30 mouse cellular contexts compared by ENCODE assay signal in genomic region chr9:70731079-70731478, GRCm38 (mm10). TPM values are rescaled to one million over a fixed set of nuclear protein-coding genes. Genes with fewer than 3 reads are reported as not detected.
DNase-seq lines count a peak whose midpoint lies in the region; ATAC-seq and TF ChIP-seq lines count a peak whose summit lies in the region.
"Had no signal": no experiment of that assay in that cellular context is flagged by ENCODE, and none has a peak within 500 bp of the region (broad histone marks: within the 10 kb centered on the region; RNA-seq: fewer than 3 reads in every experiment).

No protein-coding gene starts in this region.

- H3K27me3 ChIP-seq in MEL (ENCODE audit: control insufficient read depth in 1 of 2, insufficient read depth in 2 of 2, low read length in 2 of 2) (no peaks in the 10 kb centered on the region), myocyte (ENCODE audit: control insufficient read depth, insufficient read depth, insufficient read length) (no peaks in the 10 kb centered on the region)
- H3K27me3 ChIP-seq: embryonic facial prominence, embryonic 15.5 days; forebrain, embryonic 12.5 days; heart, embryonic 13.5 days; limb, embryonic 15.5 days; liver, embryonic 13.5 days; megakaryocyte, embryonic 14.5 days; midbrain, embryonic 12.5 days; neural tube, embryonic 13.5 days; Patski had no signal

- no peak overlapping the region for H3K27ac ChIP-seq in MEL (ENCODE audit: control insufficient read depth, low read depth, low read length)
- H3K27ac ChIP-seq: embryonic facial prominence, embryonic 10.5 days; embryonic facial prominence, embryonic 15.5 days; forebrain, embryonic 12.5 days; heart, embryonic 13.5 days; limb, embryonic 10.5 days; limb, embryonic 15.5 days; midbrain, embryonic 12.5 days; neural tube, embryonic 13.5 days had no signal

- no peak overlapping the region for H3K9ac ChIP-seq in MEL (ENCODE audit: control insufficient read depth, low read depth, low read length, poor library complexity, severe bottlenecking)
- H3K9ac ChIP-seq: embryonic facial prominence, embryonic 15.5 days; forebrain, embryonic 12.5 days; forebrain, postnatal 0 days; heart, embryonic 13.5 days; limb, embryonic 15.5 days; liver, embryonic 13.5 days; midbrain, embryonic 12.5 days; neural tube, embryonic 13.5 days had no signal

- H3K4me1 ChIP-seq in MEL (ENCODE audit: control insufficient read depth in 1 of 2, insufficient read depth in 2 of 2, low read length in 2 of 2): peaks cover 18 to 19% of the 10 kb centered on the region in 2 experiments
- H3K4me1 ChIP-seq: embryonic facial prominence, embryonic 10.5 days; embryonic facial prominence, embryonic 15.5 days; limb, embryonic 10.5 days; limb, embryonic 15.5 days had no signal

- TF ChIP-seq CTCF in MEL (IDR thresholded peaks at IDR 0.05 in 2 of 3, conservative IDR thresholded peaks at IDR 0.05 in 1 of 3; ENCODE audit: control insufficient read depth in 1 of 3, insufficient read depth in 1 of 3, low read depth in 2 of 3, low read length in 3 of 3, poor library complexity in 1 of 3, severe bottlenecking in 1 of 3): no peak

- H3K36me3 ChIP-seq in MEL (ENCODE audit: control insufficient read depth in 1 of 2, insufficient read depth in 2 of 2, low read length in 2 of 2) (peaks cover 2 to 36% of the 10 kb centered on the region in 2 experiments), myocyte (ENCODE audit: control insufficient read depth, insufficient read depth) (no peaks in the 10 kb centered on the region)
- H3K36me3 ChIP-seq: embryonic facial prominence, embryonic 10.5 days; embryonic facial prominence, embryonic 15.5 days; forebrain, embryonic 12.5 days; limb, embryonic 15.5 days; midbrain, embryonic 12.5 days had no signal

- H3K4me3 ChIP-seq in MEL (ENCODE audit: control insufficient read depth in 1 of 2, insufficient read depth in 1 of 2, low read depth in 2 of 2, low read length in 2 of 2) (no peak overlapping the region), myocyte (no peak overlapping the region)
- H3K4me3 ChIP-seq: embryonic facial prominence, embryonic 10.5 days; embryonic facial prominence, embryonic 15.5 days; forebrain, embryonic 12.5 days; heart, embryonic 13.5 days; limb, embryonic 10.5 days; limb, embryonic 15.5 days; liver, embryonic 13.5 days; midbrain, embryonic 12.5 days; neural tube, embryonic 13.5 days had no signal

- DNase-seq in 3T3-L1 (ENCODE audit: low read depth, low spot score) (peak; percentile 60), MEL (ENCODE audit: low read depth, low spot score) (peak; percentile 30)
- DNase-seq in left cerebral cortex, adult 11 months (ENCODE audit: low spot score): no peak
- no peak for DNase-seq in spleen, postnatal 14 days (ENCODE audit: low spot score in 2 of 2)
- DNase-seq: adrenal gland, postnatal 10 days; cerebellum, adult 11 months; cerebellum, adult 9-11 months; forebrain, postnatal 0 days; gastrocnemius, postnatal 14 days; heart, postnatal 14 days; kidney, adult 18-20 months; kidney, postnatal 4 days; layer of hippocampus, postnatal 36 days; liver, embryonic 13.5 days; lung, adult 2 months; lung, postnatal 10 days had no signal

- H3ac ChIP-seq in myocyte (ENCODE audit: control insufficient read depth, insufficient read length): no peak overlapping the region

- H3K79me2 ChIP-seq in MEL (ENCODE audit: control insufficient read depth, insufficient read depth, low read length, poor library complexity) (no peaks in the 10 kb centered on the region; the same call in 1 of the 2 replicates), myocyte (ENCODE audit: control insufficient read depth, insufficient read depth) (peaks cover 6% of the 10 kb centered on the region)

- H3K4me2 ChIP-seq in myocyte (ENCODE audit: low read depth): peak overlapping the region; percentile 46
- H3K4me2 ChIP-seq: embryonic facial prominence, embryonic 15.5 days; forebrain, embryonic 12.5 days; heart, embryonic 13.5 days; limb, embryonic 15.5 days; liver, embryonic 13.5 days; midbrain, embryonic 12.5 days; neural tube, embryonic 13.5 days had no signal

- TF ChIP-seq RAD21 in MEL (IDR thresholded peaks at IDR 0.05; ENCODE audit: low read depth, low read length): no peak

- peak; percentile 58; the same call in 1 of the 2 replicates for ATAC-seq in common myeloid progenitor, adult 5-6 weeks (replicated peaks; ENCODE audit: low read depth, poor library complexity, severe bottlenecking)
- ATAC-seq: CD4-positive, CD25-positive, alpha-beta regulatory T cell, adult 4 months; forebrain, postnatal 0 days; hindbrain, embryonic 16.5 days; Patski had no signal

- TF ChIP-seq EP300 in MEL (IDR thresholded peaks at IDR 0.05; ENCODE audit: low read depth in 1 of 2, low read length in 2 of 2): no peak

- H3K9me3 ChIP-seq in MEL (replicated peaks; ENCODE audit: insufficient read depth, low read length): no peaks in the 10 kb centered on the region
- H3K9me3 ChIP-seq: embryonic facial prominence, embryonic 10.5 days; embryonic facial prominence, embryonic 15.5 days; forebrain, embryonic 12.5 days; heart, embryonic 13.5 days; limb, embryonic 10.5 days; limb, embryonic 15.5 days; liver, embryonic 13.5 days; megakaryocyte, embryonic 14.5 days; midbrain, embryonic 12.5 days; neural tube, embryonic 13.5 days had no signal

- TF ChIP-seq POLR2A in MEL (IDR thresholded peaks at IDR 0.05; ENCODE audit: control insufficient read depth in 1 of 2, insufficient read depth in 1 of 2, low read depth in 1 of 2, low read length in 2 of 2, poor library complexity in 1 of 2) (no peak), myocyte (IDR thresholded peaks at IDR 0.05; ENCODE audit: insufficient read length, low read depth) (no peak)

TF ChIP-seq in MEL, 35 proteins besides CTCF, POLR2A, EP300 and RAD21:
- peak; percentile 59; the same call in 1 of the 2 replicates for TF ChIP-seq MEF2A (IDR thresholded peaks at IDR 0.05; ENCODE audit: extremely low read depth, insufficient replicate concordance, low read depth, low read length, poor library complexity, severe bottlenecking)
- no peak for TF ChIP-seq TAL1 (IDR thresholded peaks at IDR 0.05; ENCODE audit: low read length)
TF ChIP-seq in MEL: peak in this region for 1.

TF ChIP-seq in myocyte, 11 proteins besides CTCF, POLR2A, EP300 and RAD21:
- TF ChIP-seq USF1 (IDR thresholded peaks at IDR 0.05; ENCODE audit: low read depth): no peak
- no peak for TF ChIP-seq SRF (IDR thresholded peaks at IDR 0.05; ENCODE audit: control insufficient read depth, insufficient read length, low read depth)
- no peak for TF ChIP-seq REST (IDR thresholded peaks at IDR 0.05; ENCODE audit: insufficient read depth, insufficient read length)
- no peak for TF ChIP-seq E2F4 (IDR thresholded peaks at IDR 0.05; ENCODE audit: insufficient read depth)
- no peak for TF ChIP-seq POLR2AphosphoS2 (IDR thresholded peaks at IDR 0.05; ENCODE audit: insufficient read length, low read depth)

RNA-seq across cellular contexts. Expression of gene Adam10, which starts 52.3 kb away (rescaled TPM):
- 20.3 and 23.1 TPM in 2 replicates for total RNA-seq in MEL (2012; rRNA removed)
- polyA plus RNA-seq in MEL (2012; ENCODE audit: insufficient read depth in 1 of 2, insufficient read length in 2 of 2, low read depth in 1 of 2, low replicate concordance in 2 of 2, missing spikeins in 1 of 2) (100 to 1,000 TPM in 1 of 2 experiments, 10 to 100 TPM in 1; 52.0 to 127 TPM), myocyte (2012; fragmentation: generic; extraction: Trizol) (18.3 TPM)
- 82.0 and 101 TPM in 2 replicates for total RNA-seq in common myeloid progenitor, adult 5-6 weeks (2017)

Comparison
In these comparisons a context has a peak if more than half of its experiments do, and no peak if none do; other contexts are left out.
1. DNase-seq: peak in 3T3-L1 (single experiment) and MEL (single experiment); none in left cerebral cortex, adult 11 months (single experiment) and spleen, postnatal 14 days (0 of 2).